Mouse (Mus musculus): ENCODE data around the gene H2-M10.6.
A peak's percentile ranks its signal among the peaks of the same experiment; 100 is the strongest.

GRCm38 (mm10) chr17:36840961-36841445 lies 29.0 kb downstream of the H2-M10.6 start:
- no peak for TF ChIP-seq CTCF (IDR thresholded peaks at IDR 0.05)
- peak; percentile 47; the same call in 1 of the 2 replicates for TF ChIP-seq EP300 (IDR thresholded peaks at IDR 0.05)
